ENCODE assay signal across 10 mouse cellular contexts in the genomic region with DNA sequence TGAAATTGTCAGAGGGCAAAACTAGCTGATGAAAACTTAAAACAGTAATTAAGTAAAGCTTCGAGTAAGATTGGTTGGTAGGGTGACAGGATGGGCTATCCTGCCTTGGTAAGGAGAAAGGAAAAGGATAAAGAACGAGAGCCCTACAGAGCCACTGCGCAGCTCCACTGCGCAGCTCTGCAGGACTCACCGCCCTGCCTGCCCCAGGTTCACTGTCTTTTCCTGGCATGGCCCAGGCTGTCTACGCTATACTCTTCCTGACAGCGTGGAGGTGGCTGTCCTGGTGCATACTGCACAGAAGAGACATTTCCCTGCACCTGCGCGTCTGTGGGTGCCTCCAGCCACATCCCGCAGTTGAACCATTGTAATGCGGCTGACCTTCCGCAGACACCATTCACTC.
A peak's percentile ranks its signal among the peaks of the same experiment; 100 is the strongest.
DNase-seq lines count a peak whose midpoint lies in the region; ATAC-seq lines count a peak whose summit lies in the region.
"Had no signal": no experiment of that assay in that cellular context is flagged by ENCODE, and none has a peak within 500 bp of the region (broad histone marks: within the 10 kb centered on the region; RNA-seq: fewer than 3 reads in every experiment).

No protein-coding gene starts in this region.

- H3K4me1 ChIP-seq in forebrain, embryonic 16.5 days (replicated peaks; ENCODE audit: control insufficient read depth, insufficient read depth, low read length) = peaks cover 3% of the 10 kb centered on the region; the same call in 1 of the 2 replicates

- no peaks in the 10 kb centered on the region for H3K9me3 ChIP-seq in forebrain, embryonic 16.5 days (ENCODE audit: control insufficient read depth, low read length)

- WGBS in forebrain, embryonic 16.5 days = 54% methylated on average over 12 of the region's 12 CpGs

- no peak overlapping the region for H3K27ac ChIP-seq in forebrain, embryonic 16.5 days (ENCODE audit: low read length)

- DNase-seq in embryo, embryonic 9.5 days (ENCODE audit: extremely low spot score) = peak; percentile 6
- DNase-seq in embryo, embryonic 10 days (ENCODE audit: low spot score) = no peak
- peak; percentile 21 for DNase-seq in brain, adult 2 months (ENCODE audit: low read depth, low spot score)
- peak; percentile 9 for DNase-seq in mesoderm, embryonic 11.5 days (ENCODE audit: low read depth, low spot score)
- DNase-seq in layer of hippocampus, adult 18-20 months (ENCODE audit: low spot score in 2 of 2) = no peak
- no peak for DNase-seq in testis, postnatal 14 days (ENCODE audit: low spot score)
- DNase-seq in layer of hippocampus, postnatal 25 days (ENCODE audit: extremely low spot score in 1 of 2, low spot score in 1 of 2) = no peak
- DNase-seq: kidney, postnatal 36 days; right cerebral cortex, postnatal 14 days had no signal

- H3K4me2 ChIP-seq in forebrain, embryonic 16.5 days (ENCODE audit: low read length) = peak overlapping the region; percentile 44

- H3K9ac ChIP-seq in forebrain, embryonic 16.5 days (replicated peaks; ENCODE audit: low read depth, low read length) = peak overlapping the region; percentile 45

- ATAC-seq in forebrain, embryonic 16.5 days = 0 out of 2 replicates have a peak, but pooled peaks have one; percentile 18

- no peaks in the 10 kb centered on the region for H3K36me3 ChIP-seq in forebrain, embryonic 16.5 days (ENCODE audit: control insufficient read depth, insufficient read depth)

- peak overlapping the region; percentile 27 for H3K4me3 ChIP-seq in forebrain, embryonic 16.5 days (replicated peaks; ENCODE audit: low read length)

- no peaks in the 10 kb centered on the region for H3K27me3 ChIP-seq in forebrain, embryonic 16.5 days (replicated peaks; ENCODE audit: control insufficient read depth, insufficient read depth, low read length)

Comparison
In these comparisons a context has a peak if more than half of its experiments do, and no peak if none do; other contexts are left out.
1. DNase-seq: peak in embryo, embryonic 9.5 days (single experiment), brain, adult 2 months (single experiment) and mesoderm, embryonic 11.5 days (single experiment); none in embryo, embryonic 10 days (single experiment), layer of hippocampus, adult 18-20 months (0 of 2), testis, postnatal 14 days (single experiment) and layer of hippocampus, postnatal 25 days (0 of 2).